Mouse (Mus musculus): ENCODE data around the gene Grin2b.

Gene Grin2b

DNA sequence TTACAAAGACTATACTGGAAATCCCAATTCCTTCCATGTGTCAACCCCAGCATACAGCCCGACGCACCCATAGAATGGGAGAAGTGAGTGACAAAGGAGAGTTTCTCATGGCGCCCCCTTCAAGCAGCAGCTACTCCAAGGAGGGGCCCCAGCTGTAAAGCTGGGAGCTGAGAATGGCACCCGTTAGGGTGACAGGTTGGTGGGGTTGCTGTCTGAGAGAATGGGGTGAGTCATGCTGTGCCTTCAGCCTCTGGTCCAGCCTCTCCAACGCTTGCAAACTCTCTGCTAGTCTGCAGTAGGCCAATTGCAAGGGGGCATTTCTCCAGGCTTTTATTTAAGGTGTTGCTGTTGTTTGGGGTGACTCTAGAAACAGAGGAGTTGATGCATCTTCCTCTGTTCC is 73.1 kb downstream of the Grin2b start:
- no peak for DNase-seq (ENCODE audit: low spot score in 2 of 2)

DNA sequence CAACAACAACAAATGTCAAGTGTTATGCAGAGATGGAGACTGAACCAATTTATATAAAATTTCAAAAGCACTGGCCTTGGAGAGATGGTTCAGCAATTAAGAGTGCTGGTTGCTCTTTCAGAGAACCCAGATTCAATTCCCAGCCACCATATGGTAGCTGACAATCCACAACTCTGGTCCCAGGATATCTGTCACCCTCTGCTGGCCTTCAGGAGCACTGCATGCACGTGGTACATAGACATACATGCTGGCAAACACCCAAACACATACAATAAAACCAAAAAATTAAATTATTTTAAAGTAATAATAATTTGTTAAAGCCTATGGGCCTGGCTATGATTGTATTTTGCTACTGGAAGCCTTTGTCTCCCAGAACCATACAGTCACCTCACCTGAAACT is 77.0 kb downstream of the Grin2b start:
- DNase-seq (ENCODE audit: low spot score in 2 of 2), result no peak

DNA sequence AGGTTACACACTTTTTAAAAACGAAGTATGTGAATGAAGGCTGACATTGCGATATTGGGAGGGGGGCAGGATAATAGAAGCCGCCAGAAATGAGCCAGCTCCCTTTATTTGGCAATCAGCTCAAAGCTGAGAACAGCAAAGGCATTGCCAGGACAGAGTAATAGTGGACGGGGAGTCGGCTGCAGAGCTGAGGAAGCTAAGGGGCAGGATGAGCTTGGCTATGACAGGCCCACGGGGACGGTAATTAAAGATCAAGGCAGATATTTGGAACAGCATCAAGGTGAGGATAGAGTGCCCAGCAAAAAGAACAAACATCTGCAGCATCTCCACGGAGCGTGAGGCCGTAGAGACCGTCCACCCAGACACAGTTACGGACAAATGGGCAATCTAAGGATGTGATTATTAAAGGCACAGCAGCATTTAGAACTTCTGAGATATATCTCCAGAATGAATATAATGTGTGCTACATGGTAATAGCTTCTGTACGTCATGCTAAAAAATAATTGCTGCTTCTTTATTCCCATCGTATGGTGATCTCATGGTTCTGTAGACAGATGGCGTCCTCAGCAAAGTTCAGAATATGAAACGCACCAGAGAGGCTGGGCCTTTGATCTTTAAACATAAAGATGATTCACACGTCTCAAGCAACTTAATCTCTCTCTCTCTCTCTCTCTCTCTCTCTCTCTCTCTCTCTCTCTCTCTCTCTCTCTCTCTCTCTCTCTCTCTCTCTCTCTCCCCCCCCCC is 93.1 kb downstream of the Grin2b start:
- DNase-seq (ENCODE audit: low spot score in 2 of 2), result no peak

DNA sequence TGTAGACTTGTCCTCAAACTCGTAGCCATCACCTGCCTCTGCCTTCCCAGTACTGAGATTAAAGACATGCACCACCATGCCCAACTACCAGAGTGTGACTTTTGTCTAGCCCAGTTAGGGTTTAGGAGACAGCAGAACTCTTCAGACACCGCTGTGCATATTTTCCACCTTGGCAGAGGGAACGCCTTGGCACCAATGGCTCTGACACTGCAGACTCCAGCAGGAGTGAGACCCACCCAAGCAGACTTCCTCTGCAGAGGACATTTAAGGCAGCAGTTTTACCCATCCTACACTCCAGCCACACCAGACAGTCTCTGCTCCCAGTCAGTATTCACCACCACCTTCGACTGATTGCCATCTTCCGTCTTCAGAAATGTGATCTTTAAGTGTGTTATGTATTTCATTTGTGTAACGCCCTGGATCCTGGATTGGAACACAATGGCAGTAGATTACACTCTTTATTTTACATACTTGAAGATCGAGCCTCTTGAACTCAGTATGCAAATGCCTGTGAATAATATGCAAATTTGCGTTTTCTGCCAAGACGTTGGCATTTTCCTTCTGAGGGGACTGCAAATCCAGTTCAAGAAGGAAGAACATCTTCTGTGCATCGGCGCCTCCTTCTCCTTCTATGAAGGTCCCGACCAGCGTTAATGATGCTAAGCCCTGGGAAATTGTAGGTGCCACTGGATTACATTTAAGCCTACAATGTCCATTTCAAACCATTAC is 100.8 kb downstream of the Grin2b start:
- DNase-seq (ENCODE audit: low spot score in 2 of 2), result no peak

DNA sequence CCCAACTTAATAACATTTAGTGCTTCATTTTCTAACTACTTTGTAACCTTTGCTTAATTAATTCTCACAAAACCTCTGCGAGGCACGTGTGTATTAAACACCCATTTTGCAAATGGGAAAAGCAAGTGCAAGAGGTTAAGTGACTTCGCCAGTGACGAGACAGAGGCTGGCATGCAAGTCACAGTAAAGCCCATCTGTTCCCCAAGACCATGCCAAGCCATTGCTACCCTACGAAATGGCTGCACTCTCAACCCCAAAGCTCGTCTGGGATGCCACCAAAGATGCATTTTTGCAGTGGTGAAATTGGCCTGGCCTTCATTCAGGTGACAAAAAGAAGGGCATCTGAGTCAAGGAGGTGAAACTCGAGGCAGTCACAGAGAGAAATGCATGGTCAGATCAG is 103.2 kb downstream of the Grin2b start:
- DNase-seq (ENCODE audit: low spot score in 2 of 2), result no peak

DNA sequence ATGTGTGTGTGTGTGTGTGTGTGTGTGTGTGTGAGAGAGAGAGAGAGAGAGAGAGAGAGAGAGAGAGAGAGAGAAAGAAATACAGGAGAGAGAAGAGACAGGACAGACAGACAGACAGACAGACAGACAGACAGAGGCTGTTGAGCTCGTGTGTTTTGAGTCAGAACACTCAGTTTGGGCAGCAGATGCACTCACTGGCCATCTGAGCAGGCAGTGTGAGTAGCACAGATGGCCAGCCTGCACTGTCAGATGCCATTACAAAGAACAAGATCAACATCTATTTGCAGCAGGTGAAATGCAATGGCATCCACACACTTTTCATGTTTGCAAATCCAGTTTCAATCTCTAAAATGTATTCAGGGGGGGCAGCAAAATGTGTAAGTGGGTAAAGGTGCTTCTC is 120.0 kb downstream of the Grin2b start:
- no peak for DNase-seq (ENCODE audit: low spot score in 2 of 2)

DNA sequence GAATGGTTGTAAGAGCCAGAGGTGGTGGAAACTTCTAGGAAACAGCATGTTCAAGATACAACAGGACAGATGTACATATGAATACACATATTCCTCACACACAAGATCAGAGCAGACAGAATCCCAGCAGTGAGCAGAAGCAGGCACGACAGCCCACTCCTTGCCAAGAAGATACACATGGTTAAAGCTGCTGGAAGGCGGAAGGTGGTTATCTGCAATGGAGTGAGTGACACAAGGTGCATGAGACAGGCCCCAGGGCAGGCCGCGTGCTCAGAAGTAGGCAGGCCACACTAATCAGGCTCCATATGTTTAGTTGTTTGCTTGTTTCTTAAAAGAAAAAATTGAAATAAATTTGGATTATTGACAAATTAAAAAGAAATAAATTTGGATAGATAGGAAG is 123.0 kb downstream of the Grin2b start:
- DNase-seq (ENCODE audit: low spot score in 2 of 2), result no peak

DNA sequence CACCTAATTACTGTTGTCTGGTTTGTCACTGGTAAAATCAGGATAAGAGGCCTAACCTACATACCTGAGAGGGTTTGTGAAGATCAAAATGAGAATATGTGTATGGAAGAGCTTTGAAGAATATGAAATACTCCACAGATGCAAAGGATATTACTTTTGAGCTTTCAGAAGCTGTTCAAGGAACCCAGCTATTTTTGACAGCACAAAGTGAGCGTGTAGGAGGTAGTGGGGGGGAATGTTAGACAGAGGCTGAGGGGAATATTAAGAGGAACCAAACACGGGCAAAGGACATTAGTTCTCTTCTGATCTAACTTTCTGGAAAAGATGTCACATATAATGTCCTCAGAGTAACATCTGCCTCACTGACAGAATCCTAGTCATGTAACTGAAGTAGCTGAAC is 125.2 kb downstream of the Grin2b start:
- DNase-seq (ENCODE audit: low spot score in 2 of 2), result no peak

DNA sequence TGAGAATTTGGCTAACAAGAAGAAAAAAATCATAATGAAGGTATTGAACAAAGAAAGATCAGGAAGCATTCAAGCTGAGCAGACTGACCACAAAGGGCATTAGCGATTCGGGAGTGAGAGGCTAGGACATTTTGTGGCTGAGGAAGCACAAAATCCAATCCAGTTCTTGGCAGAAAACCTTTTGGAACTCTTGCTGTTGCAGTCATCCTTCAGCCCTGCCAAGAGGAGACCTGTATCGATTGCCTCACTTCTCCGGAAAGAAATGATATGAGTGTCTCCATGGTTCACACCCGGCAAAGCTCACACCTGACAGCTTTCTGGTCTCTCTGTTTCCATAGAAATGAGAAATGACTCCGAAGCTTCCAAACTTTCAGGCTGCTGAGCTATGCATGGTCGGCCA is 127.2 kb downstream of the Grin2b start:
- DNase-seq (ENCODE audit: low spot score in 2 of 2), result no peak

DNA sequence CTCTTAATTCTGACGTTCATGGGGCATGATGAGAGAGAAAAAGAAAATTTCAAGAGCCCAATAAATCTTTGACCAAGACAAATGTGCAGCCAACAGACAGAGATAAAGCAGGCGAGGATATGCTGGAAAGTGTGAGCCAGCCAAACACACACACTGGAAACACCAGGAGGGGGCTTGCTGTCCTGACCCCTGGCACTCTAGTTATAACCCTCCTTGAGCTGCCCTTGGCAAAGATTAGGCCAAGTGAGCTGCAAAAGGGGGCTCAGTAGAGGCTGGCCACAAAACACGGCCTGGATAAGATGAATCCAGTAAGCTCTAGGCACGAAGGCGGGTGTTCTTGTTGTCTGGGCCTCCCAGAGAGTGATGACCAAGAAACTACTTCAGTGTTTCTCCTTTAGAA is 128.8 kb downstream of the Grin2b start:
- DNase-seq (ENCODE audit: low spot score in 2 of 2), result no peak

DNA sequence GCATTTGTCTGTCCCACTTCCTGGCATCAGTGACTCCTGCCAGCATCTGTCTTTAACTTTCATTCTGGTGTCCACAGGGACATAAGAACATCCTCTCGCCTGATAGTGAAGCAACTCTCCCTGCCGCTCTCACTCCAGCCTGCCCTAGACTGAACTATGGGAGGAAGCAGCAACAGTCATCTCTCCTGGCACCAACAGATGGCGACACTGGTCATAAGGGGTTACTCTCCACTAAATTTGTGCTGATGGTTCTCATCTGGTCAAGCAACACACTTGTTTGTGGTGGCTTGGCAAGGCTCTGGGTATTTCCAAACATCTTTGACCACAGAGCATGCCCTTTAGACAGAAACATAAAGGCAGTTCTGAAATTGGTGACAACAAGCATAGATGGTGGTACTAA is 130.9 kb downstream of the Grin2b start:
- DNase-seq (ENCODE audit: low spot score in 2 of 2), result no peak

DNA sequence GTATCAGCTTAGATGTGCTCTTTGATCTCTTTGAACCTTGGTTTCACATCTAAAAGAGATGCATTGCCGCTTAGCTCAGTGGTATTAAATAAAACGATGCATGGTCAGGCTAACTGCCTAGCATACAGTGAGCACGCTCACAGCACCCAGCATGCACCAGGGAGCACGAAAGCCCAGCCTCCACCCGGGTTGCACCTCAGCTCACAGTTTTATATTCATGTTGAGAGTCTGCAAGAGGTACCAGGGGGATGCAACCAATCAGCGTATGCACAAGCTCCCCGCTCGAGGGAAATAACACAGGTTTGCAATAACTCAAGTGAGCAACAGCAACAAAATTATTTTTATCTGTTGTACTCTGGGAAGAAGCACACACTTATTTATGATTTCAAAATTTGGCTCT is 131.5 kb downstream of the Grin2b start:
- no peak for DNase-seq (ENCODE audit: low spot score in 2 of 2)

DNA sequence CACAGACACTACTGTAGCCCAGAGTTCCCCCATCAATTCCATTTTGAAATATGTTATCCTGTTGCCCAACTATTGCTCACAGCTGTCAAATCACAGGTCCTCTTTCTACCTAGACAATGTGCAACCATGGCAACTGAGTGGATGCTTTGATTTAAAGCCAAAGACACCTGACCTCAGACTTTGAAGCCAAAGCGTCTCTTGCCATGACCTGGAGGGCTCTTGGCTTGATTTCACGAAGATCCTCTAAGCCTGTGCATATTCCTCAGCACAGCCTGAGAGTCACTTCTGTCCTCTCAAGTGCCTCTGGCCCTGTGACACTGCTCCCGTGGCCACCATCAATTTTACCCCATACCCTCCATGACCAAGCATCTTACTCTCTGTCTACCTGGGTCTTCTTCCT is 132.4 kb downstream of the Grin2b start:
- DNase-seq (ENCODE audit: low spot score in 2 of 2), result no peak

DNA sequence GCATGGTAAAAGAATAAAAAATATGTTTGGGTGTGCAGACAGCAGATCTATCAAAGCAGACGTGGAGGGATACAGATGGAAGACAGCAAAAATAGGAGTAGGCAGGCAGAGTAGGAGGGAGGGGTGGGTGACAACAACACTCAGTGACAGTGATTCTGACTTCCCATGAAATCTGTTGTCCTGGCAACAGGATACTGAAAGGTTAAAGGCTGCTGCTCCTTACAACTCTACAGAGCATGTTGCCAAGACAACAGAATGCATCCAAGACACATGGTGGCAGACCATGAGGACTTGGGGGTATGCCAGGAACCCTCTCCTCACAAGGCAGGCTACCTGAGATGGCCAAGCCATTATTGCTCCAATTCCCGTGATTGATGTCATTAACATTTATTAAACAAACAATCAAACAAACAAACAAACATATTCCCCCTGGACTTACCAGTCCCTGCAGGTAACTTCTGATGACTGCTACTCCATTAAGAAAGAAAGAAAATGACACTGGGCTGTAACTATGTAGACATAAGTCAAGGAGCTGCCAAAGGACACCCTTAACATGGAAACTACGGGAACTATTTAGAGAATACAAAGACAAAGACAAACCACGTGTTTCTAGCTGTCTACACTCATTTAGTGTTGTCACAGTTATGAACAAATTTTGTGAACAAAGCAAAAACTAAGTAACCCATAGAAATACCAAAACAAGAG is 143.9 kb downstream of the Grin2b start:
- no peak for DNase-seq (ENCODE audit: low spot score in 2 of 2)

DNA sequence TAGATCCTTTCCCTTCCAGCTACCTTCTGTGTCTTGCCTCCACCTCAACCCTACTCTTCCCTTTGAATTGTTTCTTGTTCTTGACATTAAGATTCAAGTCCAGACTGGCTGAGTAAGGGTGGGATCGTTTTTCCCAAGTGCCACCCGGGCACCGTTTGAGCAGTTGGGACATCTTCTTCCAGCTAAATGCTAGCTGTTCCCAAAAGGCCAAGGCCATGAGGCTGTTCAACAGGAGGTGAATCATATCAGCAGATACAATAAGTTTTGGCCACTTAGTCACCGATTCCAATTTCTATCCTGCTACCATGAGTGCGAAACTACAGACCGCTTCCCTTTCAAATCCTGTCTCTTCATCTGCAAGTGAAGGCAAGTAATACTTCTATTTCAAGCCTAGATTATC is 146.4 kb downstream of the Grin2b start:
- DNase-seq (ENCODE audit: low spot score in 2 of 2), result no peak

DNA sequence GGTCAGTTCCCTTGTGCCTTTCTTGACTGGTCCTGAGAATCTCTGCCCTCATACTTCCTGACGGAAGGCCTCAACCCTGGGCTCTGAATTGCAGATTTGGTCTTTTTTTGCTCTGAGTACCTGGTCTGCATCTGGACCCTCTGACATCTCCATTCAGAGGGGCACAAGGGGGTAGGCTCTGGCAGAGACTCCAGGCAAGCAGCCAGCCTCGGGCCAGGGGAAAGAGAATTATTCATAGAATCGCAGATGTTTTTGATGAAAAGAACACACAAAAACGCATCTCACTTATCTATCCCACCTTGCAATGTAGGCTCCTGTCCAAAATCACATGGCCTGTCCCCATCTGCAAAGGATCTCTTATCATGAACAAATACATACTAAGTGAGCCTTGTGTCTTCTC is 147.5 kb downstream of the Grin2b start:
- DNase-seq (ENCODE audit: low spot score in 2 of 2), result no peak

DNA sequence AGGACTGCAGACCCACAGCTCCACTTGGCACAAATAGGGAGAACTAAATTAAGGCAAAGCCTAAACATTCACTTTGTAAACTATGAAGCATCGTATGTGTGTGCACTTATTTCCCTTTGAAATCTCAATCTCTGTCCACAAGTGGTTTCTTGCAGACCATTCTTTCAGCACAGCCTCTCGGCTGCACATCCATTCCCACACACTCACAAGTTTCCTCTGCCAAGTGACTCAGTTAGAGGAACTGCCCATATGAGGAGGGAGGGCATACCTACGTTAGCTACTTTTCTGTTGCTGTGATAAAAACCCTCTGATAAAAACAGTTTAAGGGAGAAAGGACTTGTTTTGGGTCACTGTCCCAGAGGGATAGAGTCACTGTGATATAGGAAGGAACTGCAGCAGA is 152.9 kb downstream of the Grin2b start:
- no peak for DNase-seq (ENCODE audit: low spot score in 2 of 2)

DNA sequence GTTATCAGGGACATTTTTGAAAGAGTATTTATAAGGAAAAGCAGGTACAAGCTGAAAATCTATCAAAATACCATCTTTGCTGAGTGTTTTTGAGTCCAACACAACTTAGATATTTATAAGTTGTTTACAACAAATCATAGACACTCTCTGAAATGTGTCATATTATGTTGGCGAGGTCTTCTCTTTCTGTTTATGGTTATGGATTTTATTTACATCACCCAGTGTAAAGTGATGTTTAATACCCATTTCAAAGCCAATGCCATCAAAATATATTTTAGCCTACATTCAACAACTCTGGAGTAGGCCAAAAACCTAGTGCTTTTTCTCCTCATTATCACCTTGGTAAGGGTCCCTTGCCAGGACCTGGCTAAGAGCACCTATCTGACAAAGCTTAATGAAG is 154.3 kb downstream of the Grin2b start:
- no peak for DNase-seq (ENCODE audit: low spot score in 2 of 2)

DNA sequence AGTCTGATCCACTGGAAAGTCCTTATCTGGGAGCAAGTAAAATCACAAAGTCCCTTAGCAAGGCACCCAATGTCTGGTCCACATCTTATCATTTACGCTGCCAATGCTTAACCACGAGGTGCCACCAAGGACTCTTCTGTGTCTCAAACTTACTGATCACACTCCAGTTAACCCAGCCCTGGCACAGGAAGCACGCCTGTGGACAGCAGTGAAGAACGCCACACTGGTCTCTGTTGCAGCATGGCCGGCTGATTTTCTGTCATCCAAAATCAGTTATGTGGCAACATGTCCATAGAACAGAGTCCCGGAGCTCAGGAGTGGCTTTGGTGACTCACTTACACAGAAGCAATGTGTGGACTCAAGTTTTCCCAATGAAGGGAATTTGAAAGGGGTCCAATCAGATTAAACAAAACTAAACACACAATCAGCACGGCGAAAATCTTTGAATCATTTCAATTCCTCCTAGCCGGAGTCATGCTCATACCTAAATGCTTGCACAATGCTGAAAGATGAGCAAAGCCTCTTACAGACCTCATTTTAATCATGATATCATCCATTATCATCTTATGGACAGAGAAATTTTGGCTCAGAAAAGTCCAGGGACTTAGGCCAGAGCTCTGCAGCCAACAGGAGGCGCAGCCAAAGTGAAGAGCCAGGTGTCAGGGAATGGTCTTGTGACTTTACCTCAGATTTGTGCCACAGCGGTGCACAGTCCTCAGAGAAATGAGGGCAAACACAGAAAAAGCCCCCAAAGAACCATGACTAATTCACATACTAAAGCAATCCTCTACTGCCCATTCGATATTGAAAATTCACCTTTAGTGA is 159.5 kb downstream of the Grin2b start:
- peak in 1 of 2 experiments; percentile 6 for DNase-seq (ENCODE audit: low spot score in 2 of 2)

DNA sequence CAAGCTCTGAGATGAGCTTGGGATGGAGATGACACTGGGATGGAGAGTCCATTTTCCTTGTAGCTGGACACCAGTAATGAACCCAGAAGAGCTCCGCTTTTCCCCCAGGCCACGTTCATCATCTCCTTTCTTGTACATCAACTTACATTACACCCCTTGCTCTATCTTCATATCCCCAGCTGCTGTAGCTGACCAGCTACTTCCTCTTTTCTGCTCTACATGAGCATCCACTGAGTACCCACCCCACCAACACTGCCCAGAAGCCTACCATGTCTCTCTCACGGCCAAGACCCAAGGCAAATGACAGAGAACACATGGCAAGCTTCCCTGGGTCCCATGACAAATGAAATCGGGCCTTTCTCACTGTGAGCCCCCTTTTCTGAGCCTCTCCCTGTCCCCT is 161.8 kb downstream of the Grin2b start:
- DNase-seq (ENCODE audit: low spot score in 2 of 2), result no peak

DNA sequence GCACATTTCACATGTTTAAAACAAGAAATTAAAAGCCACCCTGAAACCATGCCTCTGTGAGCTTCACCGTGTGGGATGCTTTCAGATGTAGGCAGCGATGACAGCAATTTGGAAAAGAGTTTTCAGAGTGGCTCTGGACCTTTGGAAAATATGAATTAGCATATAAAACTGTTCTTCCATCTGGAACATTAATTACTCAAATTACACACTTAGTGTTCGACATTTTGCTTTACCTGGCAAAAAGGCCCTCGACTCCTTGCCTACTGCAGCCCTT is 162.3 kb downstream of the Grin2b start:
- DNase-seq (ENCODE audit: low spot score in 2 of 2), result no peak

DNA sequence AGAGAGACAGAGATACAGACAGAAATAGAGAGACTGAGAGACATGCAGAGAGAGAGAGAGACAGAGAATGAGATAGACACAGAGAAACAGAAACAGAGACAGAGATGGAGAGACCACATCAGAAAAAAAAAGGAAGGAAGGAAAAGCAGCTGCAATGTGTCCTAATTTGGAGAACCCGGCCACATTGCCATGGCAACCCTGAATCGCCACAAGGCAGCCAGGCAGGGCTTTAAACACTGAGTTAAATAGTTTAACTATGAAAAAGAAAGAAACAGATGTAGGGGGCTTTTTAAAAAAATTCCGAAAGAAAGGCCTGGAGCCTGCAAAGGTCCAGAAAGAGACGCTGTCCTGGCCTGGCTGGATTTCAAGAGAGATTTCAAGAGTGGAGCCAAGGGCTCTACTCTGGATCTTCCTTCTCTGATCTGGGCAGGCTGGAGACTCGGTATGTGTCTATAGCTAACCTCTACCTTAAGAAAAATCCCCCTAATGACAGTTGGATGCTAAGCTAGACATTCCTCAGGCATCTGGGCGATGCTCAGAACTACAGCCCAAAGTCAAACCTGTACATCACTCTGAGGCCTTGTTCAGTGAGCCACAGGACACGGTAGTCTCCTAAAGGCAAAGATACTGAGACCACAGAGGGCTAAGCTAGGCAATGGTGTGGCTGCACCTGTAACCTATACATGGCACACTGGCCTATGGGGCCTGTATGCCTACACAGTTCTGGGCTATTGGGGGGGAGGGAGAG is 162.8 kb downstream of the Grin2b start:
- no peak for DNase-seq (ENCODE audit: low spot score in 2 of 2)

Data from urinary bladder, postnatal 36 days (tissue).